Mouse (Mus musculus) cerebellum, adult (tissue): Measurements from ENCODE around the gene Sik1.

Experiments used
- ATAC-seq: cut with Nextera tagmentation; 2 replicates; pipeline ENCODE4 v1.9.2; 2017; ENCODE audit warnings: mild to moderate bottlenecking, moderate library complexity, mixed read lengths; ENCODE audit not compliant: insufficient number of reproducible peaks, low FRiP score, low TSS enrichment

Sik1 gene

DNA sequence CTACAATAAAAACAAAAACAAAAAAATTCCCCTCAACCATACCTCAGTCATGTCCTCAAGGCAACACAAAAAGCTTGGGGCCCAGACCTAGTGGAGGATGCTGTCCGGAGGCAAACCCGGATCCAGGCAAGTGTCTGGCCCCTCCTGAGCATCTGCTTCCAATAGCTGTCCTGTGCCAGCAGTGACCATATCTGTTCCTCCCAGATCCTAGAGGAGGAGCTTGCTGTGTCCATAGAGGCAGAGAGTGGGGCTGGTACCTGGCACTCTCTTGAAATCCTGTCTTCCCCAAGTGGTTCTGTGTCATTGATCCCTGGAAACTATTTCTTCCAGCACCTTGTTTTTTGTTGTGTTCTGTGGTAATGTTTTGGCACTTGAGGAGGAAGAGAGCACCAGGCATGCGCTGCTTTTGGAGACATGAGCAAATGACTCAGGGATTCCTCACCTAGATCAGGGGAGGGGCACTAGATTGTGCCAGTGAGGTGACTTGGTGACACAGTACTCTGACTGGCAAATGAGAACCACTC lies 2.4 kb upstream of the Sik1 start:
- no peak for ATAC-seq

DNA sequence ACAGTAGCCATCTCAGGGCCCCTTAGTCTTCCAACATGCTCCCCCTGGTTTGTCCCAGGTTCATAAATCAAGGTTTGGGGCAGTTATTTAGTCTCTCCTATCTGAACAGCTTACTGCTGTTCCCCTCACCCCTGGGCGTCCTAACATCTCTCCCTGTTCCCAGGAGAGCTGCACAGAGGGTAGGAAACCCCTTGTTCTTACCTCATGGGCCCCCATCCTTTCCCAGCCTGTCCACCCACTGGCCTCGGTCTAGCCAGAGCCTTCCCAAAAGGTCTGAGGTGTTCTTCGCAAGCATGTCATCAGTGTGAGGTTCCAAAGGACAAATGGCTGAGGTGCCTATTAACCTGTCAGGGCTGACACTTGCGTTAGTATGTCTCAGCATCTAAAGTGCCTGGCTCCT lies 1.6 kb upstream of the Sik1 start:
- ATAC-seq = no peak

- ATAC-seq = no peak
Measured at GRCm38 (mm10) chr17:31856519-31857160, 1.0 kb upstream of the Sik1 start.

DNA sequence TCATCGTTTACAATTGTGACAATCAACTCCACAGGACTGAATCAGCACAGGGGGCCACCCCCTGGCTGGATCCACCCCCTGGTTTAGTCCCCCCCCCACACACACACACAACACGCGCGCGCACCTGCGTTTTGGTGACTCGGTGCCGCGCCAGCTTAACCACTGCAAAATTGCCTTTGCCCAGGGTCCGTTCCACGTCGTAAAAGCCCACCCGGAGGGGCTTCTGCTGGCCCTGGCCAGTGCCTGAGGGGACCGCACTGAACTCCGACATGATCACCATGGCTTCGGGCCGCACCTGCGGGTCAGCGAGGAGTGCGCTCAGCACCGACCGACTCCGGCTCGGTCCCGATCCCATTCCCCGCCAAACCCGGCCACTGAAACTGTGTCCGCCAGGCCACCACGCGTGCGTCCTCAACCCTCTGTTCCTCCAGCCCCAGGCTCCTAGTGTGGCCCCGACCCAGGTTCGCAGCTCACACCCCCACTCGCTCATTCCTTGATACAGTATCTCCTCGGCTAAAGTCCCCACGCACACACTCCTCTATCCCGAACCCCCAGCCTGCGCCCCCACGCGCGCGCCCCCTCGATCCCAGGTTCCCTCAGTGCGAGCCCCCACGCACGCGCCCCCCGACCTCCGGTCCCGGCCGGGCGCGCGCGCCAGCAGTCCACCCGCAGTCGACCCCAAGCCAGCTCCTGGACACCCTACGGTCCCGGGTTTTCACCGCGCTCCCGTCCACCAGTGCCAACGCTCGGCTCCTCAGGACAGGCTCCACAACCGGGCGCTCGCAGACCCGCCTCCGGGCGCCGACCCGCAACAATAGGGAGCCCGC lies 621 bp downstream of the Sik1 start:
- peak; percentile 51 for ATAC-seq

GRCm38 (mm10) chr17:31853448-31854188 lies 2.0 kb downstream of the Sik1 start:
- no peak for ATAC-seq

DNA sequence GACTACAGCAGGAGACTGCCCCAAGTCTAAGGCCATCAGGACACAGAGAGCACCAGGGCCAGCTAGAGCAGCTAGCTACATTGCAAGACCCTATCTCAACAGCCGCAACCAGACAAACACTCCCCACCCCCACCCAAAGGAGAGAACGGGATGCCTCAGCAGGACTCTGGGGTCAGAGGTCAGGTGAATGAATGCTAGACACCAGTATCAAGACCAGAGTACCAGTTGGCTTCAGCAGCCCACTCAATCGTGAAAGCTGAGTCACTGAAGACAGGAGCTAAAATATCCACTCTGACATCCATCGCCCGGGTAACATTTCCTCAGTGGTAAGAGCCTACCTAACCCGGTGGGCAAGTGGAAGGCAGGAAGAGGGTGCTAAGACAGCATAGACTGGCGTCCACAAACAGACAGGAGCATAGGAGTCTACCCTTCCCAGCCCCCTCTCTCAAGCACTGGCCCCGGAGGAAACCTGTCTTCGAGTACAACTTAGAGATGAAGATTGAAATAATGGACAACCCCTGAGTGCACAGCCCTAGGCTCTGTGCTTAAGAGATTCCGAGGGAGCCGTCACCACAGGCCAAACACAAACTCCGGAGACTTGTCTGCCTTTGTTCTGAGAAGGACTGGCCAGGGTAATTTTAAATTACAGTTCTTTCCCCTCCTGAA lies 2.7 kb downstream of the Sik1 start:
- ATAC-seq = no peak

GRCm38 (mm10) chr17:31851816-31852476 lies 3.7 kb downstream of the Sik1 start:
- no peak for ATAC-seq

DNA sequence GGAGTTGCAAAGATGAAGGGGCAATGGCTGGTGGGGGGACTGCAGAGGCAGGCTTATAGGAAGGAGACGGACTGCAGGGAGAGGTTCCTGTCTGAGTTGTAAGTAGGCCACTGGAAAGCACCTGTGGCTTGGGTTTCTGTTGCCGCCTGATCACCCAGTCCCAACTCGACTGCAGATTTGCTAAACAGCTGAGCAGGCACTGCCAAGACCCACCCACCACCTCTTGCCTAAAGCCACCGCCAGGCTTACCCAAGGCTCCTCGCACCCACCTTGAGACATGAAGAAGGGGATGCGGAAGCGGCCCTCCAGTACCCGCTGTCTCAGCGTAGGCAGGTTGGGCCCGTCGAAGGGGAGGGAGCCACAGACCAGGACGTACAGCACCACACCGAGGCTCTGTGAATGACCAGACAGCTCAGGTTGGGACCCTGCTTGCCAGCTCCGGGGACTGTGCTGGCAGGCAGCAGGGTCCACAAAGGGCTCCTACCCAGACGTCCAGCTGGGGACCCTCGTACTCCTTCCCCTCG lies 5.1 kb downstream of the Sik1 start:
- no peak for ATAC-seq

- ATAC-seq = no peak
Measured at GRCm38 (mm10) chr17:31846970-31847369, 8.6 kb downstream of the Sik1 start.

DNA sequence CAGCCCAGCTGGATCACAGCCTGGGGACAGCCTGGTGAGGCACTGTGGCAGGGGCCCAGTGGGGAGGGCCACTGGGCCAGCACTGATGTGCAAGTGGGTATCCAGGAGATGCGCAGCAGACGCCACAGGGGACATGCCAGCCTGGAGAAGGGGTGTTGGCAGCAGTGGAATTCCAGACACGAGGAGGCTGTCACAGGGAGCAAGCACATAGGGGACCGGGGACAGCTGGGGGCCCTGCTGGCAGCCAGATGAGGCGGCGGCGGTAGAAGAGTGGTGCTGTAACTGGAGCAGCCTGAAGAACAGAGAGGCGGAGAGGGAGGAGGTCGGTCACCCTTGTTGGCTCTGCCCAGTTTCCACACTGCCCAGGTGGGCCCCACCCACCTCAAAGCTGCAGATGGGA lies 9.3 kb downstream of the Sik1 start:
- no peak for ATAC-seq

GRCm38 (mm10) chr17:31843891-31844290 lies 11.7 kb downstream of the Sik1 start:
- no peak for ATAC-seq

DNA sequence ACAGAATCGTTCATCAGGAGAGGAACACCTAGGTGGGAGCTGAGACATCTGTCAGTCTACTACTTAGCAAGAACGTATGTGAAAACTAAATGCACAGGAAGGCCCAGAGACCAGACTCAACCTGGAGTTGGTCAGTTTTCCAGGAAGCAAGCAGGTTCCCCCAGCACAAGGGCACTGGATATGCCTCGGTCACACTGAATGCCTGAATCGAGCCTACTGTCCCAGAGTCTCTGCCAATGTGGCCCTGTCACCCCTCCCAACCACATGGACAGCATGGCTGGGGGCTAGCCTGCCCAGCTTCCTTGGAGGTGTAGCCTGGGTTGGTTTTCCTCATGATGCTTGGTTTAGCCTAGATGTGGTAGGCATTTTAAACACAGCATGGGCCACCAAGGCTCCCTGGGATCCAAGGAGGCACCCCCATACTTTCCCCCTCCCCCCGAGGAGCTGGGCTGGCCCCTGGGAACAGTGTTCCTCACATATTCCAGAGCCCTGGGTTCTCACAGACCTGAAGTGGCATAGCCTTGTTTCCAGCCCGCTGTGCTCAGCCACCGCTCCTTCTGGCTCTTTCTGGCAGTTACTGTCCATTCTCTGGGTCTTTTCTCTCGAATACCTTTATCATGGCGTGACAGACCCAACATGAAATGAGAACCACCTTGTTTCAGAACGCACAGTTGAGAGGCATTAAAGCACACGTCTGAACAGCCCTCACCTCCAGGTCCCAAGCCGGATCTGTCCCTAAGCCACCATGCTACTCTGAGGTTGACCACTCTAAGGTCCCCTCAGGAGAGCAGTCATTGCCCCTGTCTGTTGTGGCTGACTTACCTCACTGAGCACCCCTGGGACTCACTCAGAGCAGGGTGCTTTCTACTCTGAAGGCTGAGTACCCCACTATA lies 12.4 kb downstream of the Sik1 start:
- no peak for ATAC-seq

GRCm38 (mm10) chr17:31841842-31842611 lies 13.6 kb downstream of the Sik1 start:
- no peak for ATAC-seq

GRCm38 (mm10) chr17:31841453-31841841 lies 14.2 kb downstream of the Sik1 start:
- ATAC-seq = no peak

DNA sequence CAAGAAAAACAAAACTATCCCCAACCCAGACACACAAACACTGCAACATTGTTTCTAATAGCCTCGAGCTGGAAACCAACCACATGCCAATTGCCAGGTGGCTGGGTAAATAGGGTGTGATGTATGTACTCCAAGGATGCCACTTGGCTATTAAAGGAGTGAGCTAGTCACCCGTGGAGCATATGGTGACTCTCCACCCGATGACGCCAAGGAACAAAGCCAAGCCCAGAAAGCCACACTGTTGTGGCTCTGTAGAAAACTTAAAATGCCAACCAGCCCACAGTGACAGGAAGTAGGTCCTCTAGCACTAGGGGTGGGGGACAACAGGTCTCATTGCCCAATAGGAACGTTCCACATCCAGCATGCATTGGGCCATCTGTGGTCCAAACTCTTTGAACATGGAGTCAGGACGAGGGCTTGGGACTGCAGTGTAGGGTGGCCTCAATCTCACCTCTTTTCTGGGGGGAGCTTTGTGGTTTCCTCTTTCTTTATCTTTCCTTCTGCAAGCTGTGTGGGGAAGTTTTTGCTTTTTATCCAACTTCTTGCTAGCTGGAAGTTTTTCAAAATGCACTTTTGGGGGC lies 15.1 kb downstream of the Sik1 start:
- ATAC-seq = no peak

GRCm38 (mm10) chr17:31836772-31837171 lies 18.8 kb downstream of the Sik1 start:
- ATAC-seq = no peak

DNA sequence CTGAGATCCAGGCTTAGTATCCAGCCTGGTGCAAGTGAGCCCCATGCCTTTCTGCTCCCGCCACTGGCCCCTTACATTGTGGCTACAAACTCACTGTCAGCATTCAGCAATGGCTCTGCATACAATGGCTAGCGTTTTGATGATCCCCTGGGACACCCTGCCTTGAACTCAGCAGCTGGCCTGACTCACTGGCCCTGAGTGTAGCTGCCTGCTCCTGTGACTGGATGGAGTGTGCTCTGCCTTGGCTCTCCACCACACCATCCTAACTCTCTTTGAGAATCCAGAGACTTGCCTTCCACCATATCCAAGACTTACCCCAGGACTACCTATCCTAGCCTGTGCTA lies 19.4 kb downstream of the Sik1 start:
- no peak for ATAC-seq
